Mouse (Mus musculus) intestine, embryonic 14.5 days (tissue): ENCODE measurements at regions not wholly inside any gene's neighbourhood (a gene's known extent, or its start where the extent isn't known, plus 50 kb on each side); places are given as distances from the start of the nearest gene placed in this dataset.

ENCODE experiments used
- ATAC-seq: fragments of 200-750 bp; cut with Nextera tagmentation; replicated peaks from 2 replicates; pipeline ENCODE4 v1.8.0; 2017; ENCODE audit warnings: low read depth, moderate number of reproducible peaks, moderate TSS enrichment, moderate library complexity; ENCODE audit not compliant: low FRiP score, low TSS enrichment
- DNase-seq: peaks from one replicate; pipeline ENCODE4 v3.0.0-alpha.2; 2018; ENCODE audit warnings: low spot score
- H3K27ac ChIP-seq: fragments of 300-500 bp; sonication (generic); 2 replicates; pipeline ENCODE4 v1.5.1; 2014; ENCODE audit warnings: low read depth, mild to moderate bottlenecking, control low read depth
- H3K27me3 ChIP-seq: fragments of 300-500 bp; sonication (generic); replicated peaks from 2 replicates; pipeline ENCODE4 v1.6.1; 2014; ENCODE audit warnings: low read length, control low read depth; ENCODE audit not compliant: control insufficient read depth, insufficient read depth
- H3K36me3 ChIP-seq: fragments of 300-500 bp; sonication (generic); 2 replicates; pipeline ENCODE4 v1.6.1; 2014; ENCODE audit warnings: low read length, control low read depth; ENCODE audit not compliant: control insufficient read depth, insufficient read depth
- H3K4me1 ChIP-seq: fragments of 300-500 bp; sonication (generic); replicated peaks from 2 replicates; pipeline ENCODE4 v1.6.1; 2014; ENCODE audit warnings: low read length, control low read depth, mixed read lengths; ENCODE audit not compliant: control insufficient read depth, insufficient read depth
- H3K4me2 ChIP-seq: fragments of 300-500 bp; sonication (generic); 2 replicates; pipeline ENCODE4 v1.6.1; 2014; ENCODE audit warnings: low read length
- H3K4me3 ChIP-seq: fragments of 300-500 bp; sonication (generic); 2 replicates; pipeline ENCODE4 v1.5.1; 2014; ENCODE audit warnings: low read depth, low read length, control low read depth, mixed read lengths
- H3K9ac ChIP-seq: fragments of 300-500 bp; sonication (generic); 2 replicates; pipeline ENCODE4 v1.6.1; 2014; ENCODE audit warnings: mild to moderate bottlenecking, low read length
- H3K9me3 ChIP-seq: fragments of 300-500 bp; sonication (generic); 2 replicates; pipeline ENCODE4 v1.6.1; 2016; ENCODE audit warnings: low read length, control low read depth; ENCODE audit not compliant: control insufficient read depth
- WGBS: fragments of 180-500 bp; shearing (Covaris S2); extraction: QIAGEN DNeasy Blood & Tissue Kit; methylation state at CpG from one replicate; pipeline ENCODE4 v1.1.7; 2014; 5-methylcytosine and 5-hydroxymethylcytosine counted together

- WGBS = 56% methylated on average over 3 of the region's 3 CpGs
These were observed 53.7 kb upstream of the Foxb1 start for GRCm38 (mm10) chr9:69814432-69814831.

DNA sequence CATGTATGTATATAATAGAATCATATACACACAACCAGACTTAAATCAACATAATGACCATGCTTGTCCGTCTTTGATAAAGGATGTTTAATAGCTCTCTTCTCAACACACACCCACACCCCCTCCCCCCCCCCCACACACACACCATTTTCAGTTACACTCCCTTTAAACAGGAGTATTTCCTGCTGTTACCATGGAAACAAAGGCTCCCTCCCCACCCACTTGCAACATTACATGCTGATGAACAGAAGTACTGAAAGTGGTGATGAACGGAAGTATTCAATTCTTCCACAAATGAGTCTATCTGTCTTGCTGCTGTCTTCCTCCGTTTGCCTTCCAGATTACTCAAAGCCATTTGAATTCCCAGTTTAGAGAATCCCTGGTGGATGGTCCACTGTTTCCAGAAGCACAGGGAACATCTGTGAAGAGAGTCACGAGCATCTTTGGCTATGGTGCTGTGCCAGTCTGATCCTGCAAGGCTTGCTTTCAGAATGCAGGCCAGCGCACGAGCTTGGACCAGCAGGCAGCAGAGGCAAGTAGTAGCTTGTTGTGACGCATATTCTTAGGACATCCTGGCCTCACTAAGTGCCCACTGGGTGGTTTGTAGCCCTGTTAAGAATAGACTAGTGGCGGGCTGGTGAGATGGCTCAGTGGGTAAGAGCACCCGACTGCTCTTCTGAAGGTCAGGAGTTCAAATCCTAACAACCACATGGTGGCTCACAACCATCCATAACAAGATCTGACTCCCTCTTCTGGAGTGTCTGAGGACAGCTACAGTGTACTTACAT lies 62.6 kb upstream of the Foxb1 start:
- no peaks in the 10 kb centered on the region for H3K9me3 ChIP-seq
- H3K36me3 ChIP-seq = no peaks in the 10 kb centered on the region
- no peak overlapping the region for H3K9ac ChIP-seq
- H3K4me3 ChIP-seq = no peak overlapping the region
- no peak overlapping the region for H3K4me2 ChIP-seq
- H3K4me1 ChIP-seq = no peaks in the 10 kb centered on the region
- WGBS = 69% methylated on average over 9 of the region's 9 CpGs
- H3K27ac ChIP-seq = no peak overlapping the region
- H3K27me3 ChIP-seq = no peaks in the 10 kb centered on the region
- ATAC-seq (no peak), DNase-seq (no peak)

More at GRCm38 (mm10) chr9:69814432-69814831, 53.7 kb upstream of the Foxb1 start:
- Histone ChIP-seq H3K4me3 (no peak overlapping the region), H3K36me3 (no peaks in the 10 kb centered on the region), H3K27me3 (no peaks in the 10 kb centered on the region), H3K9ac (no peak overlapping the region), H3K9me3 (no peaks in the 10 kb centered on the region), H3K27ac (no peak overlapping the region), H3K4me1 (no peaks in the 10 kb centered on the region), H3K4me2 (no peak overlapping the region)
- DNase-seq = no peak
- no peak for ATAC-seq

DNA sequence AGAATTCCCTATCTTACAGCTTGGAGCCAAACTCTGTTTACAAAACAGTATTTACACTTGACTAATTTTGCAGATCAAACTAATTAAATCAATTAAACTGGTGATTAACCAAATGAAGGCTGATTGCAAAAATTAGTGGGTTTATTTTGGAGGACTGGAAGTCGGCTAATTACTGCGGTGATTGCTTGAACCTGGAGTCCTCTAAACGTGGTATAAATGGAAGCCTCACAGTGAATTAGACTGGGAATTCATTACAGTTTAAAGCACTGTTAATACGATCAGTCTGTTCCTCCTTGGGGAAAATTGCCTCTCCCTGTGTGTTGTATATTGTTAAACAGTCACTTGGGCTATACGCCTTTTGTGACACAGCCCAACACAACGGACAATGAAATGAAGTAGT lies 67.7 kb upstream of the Foxb1 start:
- Histone ChIP-seq H3K4me3 (no peak overlapping the region), H3K4me1 (no peaks in the 10 kb centered on the region), H3K36me3 (no peaks in the 10 kb centered on the region), H3K27me3 (no peaks in the 10 kb centered on the region), H3K9me3 (no peaks in the 10 kb centered on the region), H3K27ac (no peak overlapping the region), H3K9ac (no peak overlapping the region), H3K4me2 (no peak overlapping the region)
- no peak for ATAC-seq
- WGBS = 74% methylated on average over 6 of the region's 6 CpGs
- DNase-seq = no peak

DNA sequence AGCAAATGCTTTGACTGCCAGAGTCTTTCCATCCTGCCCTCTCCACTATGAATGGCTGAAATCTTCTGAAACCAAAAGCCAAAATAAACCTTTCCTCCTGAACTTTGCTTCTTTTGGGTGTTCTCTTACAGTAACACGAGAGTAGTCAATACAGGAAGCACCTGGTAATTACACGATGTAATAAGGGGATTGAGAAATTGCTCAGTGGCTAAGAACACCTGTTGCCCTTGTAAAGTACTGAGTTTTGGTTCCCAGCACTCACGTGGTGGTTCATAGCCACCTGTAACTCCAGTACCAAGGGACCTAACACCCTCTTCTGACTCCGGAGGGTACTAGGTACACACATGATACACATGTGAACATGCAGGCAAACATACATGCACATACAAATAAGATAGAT lies 74.7 kb upstream of the Foxb1 start:
- no peak overlapping the region for H3K4me2 ChIP-seq
- H3K27me3 ChIP-seq = no peaks in the 10 kb centered on the region
- 71% methylated on average over 4 of the region's 4 CpGs for WGBS
- no peak for DNase-seq
- ATAC-seq = no peak
- no peaks in the 10 kb centered on the region for H3K36me3 ChIP-seq
- H3K9me3 ChIP-seq = no peaks in the 10 kb centered on the region
- no peak overlapping the region for H3K27ac ChIP-seq
- H3K4me3 ChIP-seq = no peak overlapping the region
- H3K4me1 ChIP-seq = no peaks in the 10 kb centered on the region
- no peak overlapping the region for H3K9ac ChIP-seq

- no peaks in the 10 kb centered on the region for H3K9me3 ChIP-seq
- no peak for ATAC-seq
- no peak overlapping the region for H3K4me2 ChIP-seq
- H3K36me3 ChIP-seq = no peaks in the 10 kb centered on the region
- H3K9ac ChIP-seq = no peak overlapping the region
- no peak overlapping the region for H3K4me3 ChIP-seq
- 66% methylated on average over 2 of the region's 2 CpGs for WGBS
- H3K27ac ChIP-seq = no peak overlapping the region
- H3K27me3 ChIP-seq = no peaks in the 10 kb centered on the region
- no peak for DNase-seq
- H3K4me1 ChIP-seq = no peaks in the 10 kb centered on the region
These were observed 78.5 kb upstream of the Foxb1 start for GRCm38 (mm10) chr9:69839198-69839597.

GRCm38 (mm10) chr9:69844712-69845111 lies 84.0 kb upstream of the Foxb1 start:
- Histone ChIP-seq H3K36me3 (no peaks in the 10 kb centered on the region), H3K4me3 (no peak overlapping the region)
- WGBS = 68% methylated on average over 6 of the region's 6 CpGs

GRCm38 (mm10) chr9:69845210-69845609 lies 84.5 kb upstream of the Foxb1 start:
- Histone ChIP-seq H3K9me3 (0 out of 2 replicates have a peak, but pooled peaks cover 3% of the 10 kb centered on the region), H3K4me1 (no peaks in the 10 kb centered on the region), H3K36me3 (no peaks in the 10 kb centered on the region), H3K27ac (no peak overlapping the region), H3K9ac (no peak overlapping the region), H3K4me2 (no peak overlapping the region), H3K4me3 (no peak overlapping the region), H3K27me3 (no peaks in the 10 kb centered on the region)
- DNase-seq (no peak), ATAC-seq (no peak)
- 76% methylated on average over 9 of the region's 9 CpGs for WGBS

More at GRCm38 (mm10) chr9:69844712-69845111, 84.0 kb upstream of the Foxb1 start:
- DNase-seq (no peak), ATAC-seq (no peak)
- no peak overlapping the region for H3K9ac ChIP-seq
- no peaks in the 10 kb centered on the region for H3K4me1 ChIP-seq
- 0 out of 2 replicates have a peak, but pooled peaks cover 3% of the 10 kb centered on the region for H3K9me3 ChIP-seq
- no peak overlapping the region for H3K27ac ChIP-seq
- H3K27me3 ChIP-seq = no peaks in the 10 kb centered on the region
- H3K4me2 ChIP-seq = no peak overlapping the region

GRCm38 (mm10) chr9:69856621-69857020 lies 95.9 kb upstream of the Foxb1 start:
- WGBS = 81% methylated on average over 7 of the region's 7 CpGs
- H3K4me1 ChIP-seq = no peaks in the 10 kb centered on the region
- no peaks in the 10 kb centered on the region for H3K9me3 ChIP-seq
- H3K27ac ChIP-seq = no peak overlapping the region
- H3K4me3 ChIP-seq = no peak overlapping the region
- no peak overlapping the region for H3K9ac ChIP-seq
- no peaks in the 10 kb centered on the region for H3K36me3 ChIP-seq
- no peaks in the 10 kb centered on the region for H3K27me3 ChIP-seq
- DNase-seq = peak; percentile 71
- ATAC-seq = no peak
- no peak overlapping the region for H3K4me2 ChIP-seq

DNA sequence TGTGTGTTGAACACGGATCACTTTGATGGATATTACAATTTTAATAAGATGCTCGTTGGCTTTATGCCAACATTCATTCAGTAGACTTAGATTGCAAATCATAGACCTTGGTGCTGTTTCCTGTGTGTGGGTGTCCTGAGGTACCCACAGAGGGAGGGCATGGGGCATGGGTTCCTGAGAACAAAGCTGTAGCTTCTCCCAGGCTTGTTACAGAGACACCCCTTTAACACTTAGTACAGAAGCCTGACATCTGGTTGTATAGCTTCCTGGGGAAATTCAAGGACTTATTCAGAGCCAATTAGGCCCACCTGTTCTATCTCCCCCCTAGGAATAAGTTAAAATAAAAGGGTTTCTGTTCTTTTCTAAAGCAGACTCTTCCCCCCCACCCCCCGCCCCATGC lies 97.9 kb upstream of the Foxb1 start:
- WGBS = 75% methylated on average over 3 of the region's 3 CpGs
- no peak for ATAC-seq
- no peak overlapping the region for H3K9ac ChIP-seq
- no peaks in the 10 kb centered on the region for H3K36me3 ChIP-seq
- H3K27me3 ChIP-seq = no peaks in the 10 kb centered on the region
- no peaks in the 10 kb centered on the region for H3K9me3 ChIP-seq
- no peak overlapping the region for H3K4me3 ChIP-seq
- DNase-seq = no peak
- H3K4me1 ChIP-seq = no peaks in the 10 kb centered on the region
- H3K4me2 ChIP-seq = no peak overlapping the region
- no peak overlapping the region for H3K27ac ChIP-seq
